Mouse (Mus musculus): Measurements from ENCODE around the gene Gstcd. TPM values are rescaled to one million over a fixed set of nuclear protein-coding genes. Genes with fewer than 3 reads are reported as not detected.
A peak's percentile ranks its signal among the peaks of the same experiment; 100 is the strongest.

Gene Gstcd
- total RNA-seq, 1 experiment = 24.2 TPM

DNA sequence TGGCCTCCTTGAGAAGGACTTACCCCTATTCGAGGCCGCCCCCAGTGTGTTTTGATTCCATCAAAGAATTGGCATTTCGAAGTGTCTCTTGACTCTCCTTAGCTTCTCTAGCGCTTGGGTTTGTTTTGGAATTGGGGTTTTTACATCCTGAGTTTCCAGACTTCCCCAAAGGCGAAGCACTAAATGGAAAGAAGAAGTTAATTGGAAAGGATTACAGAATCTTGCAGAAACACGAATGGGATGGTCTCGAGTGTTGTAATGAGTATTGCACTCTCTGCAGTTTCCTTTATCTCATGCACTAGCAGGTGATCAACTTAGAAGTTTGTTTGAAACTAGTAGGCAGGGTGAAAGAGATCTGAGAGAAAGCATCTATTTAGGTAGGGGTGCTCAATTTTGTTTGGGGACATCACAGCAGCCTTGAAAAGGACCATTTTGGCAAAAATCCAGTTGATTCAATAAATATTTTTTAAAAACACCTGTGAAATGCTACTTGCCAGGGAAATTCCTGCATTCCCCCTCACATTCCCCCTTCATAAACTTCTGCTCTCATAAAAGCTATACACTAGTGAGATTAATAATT is 531 bp upstream of the Gstcd start:
- Histone ChIP-seq H3K27ac (ENCODE audit: insufficient read depth, low read depth, low read length, poor library complexity, severe bottlenecking) (peak overlapping the region; percentile 81), H3K4me3 (ENCODE audit: insufficient read depth in 1 of 2, low read depth in 1 of 2, low read length in 2 of 2, poor library complexity in 1 of 2, severe bottlenecking in 1 of 2) (peak overlapping the region; percentile 97 to 99), H3K4me1 (ENCODE audit: control insufficient read depth in 2 of 2, insufficient read depth in 2 of 2, low read length in 2 of 2, poor library complexity in 1 of 2) (no peaks in the 10 kb centered on the region), H3K9me3 (ENCODE audit: control insufficient read depth, insufficient read depth, low read depth, low read length) (no peaks in the 10 kb centered on the region), H3K36me3 (ENCODE audit: control insufficient read depth, insufficient read depth, low read length, poor library complexity, severe bottlenecking) (no peaks in the 10 kb centered on the region; the same call in 1 of the 2 replicates), H3K9ac (ENCODE audit: insufficient read depth, low read depth, low read length, poor library complexity, severe bottlenecking) (peak overlapping the region; percentile 99)
- TF ChIP-seq MAFK (IDR thresholded peaks at IDR 0.05; ENCODE audit: insufficient read depth, low read depth, low read length) (no peak), ZC3H11A (IDR thresholded peaks at IDR 0.05; ENCODE audit: borderline replicate concordance, low read depth, low read length) (no peak), HCFC1 (IDR thresholded peaks at IDR 0.05; ENCODE audit: borderline replicate concordance, insufficient read depth, low read length) (no peak), CHD2 (IDR thresholded peaks at IDR 0.05; ENCODE audit: low read depth, low read length) (no peak), ZNF384 (IDR thresholded peaks at IDR 0.05; ENCODE audit: low read depth, low read length) (no peak)
- DNase-seq (ENCODE audit: low read depth, low spot score) = peak; percentile 16
- in situ Hi-C loops (cut with MboI; ENCODE audit: low sequenced_read_pairs in 2 of 2, unreplicated experiment in 2 of 2) = no loop called here

DNA sequence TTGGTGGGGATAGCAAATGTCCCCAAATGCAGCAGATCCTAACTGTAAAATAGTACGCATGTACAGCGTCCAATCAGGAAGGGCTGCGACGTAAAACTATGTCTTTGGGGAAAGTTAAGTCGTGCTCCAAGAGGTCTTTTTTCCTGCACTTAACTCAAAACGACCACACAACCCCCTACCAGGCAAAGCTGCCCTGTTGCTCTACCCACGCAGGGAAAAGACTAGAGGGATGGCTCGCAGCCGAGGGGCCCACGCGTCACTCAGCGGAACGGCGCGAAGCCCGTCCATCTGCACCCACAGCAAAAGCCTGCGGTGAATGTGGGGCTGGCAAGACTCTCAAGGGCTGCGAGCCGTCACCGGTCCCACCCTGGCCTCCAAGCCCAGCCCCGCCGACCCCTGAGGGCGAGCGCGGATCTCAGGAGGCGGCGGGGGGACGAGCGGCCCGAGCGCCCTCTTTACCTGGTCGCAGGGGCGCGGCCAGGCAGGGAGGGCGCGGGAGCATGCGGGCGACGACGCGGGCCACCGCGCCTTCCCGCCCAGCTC is 641 bp downstream of the Gstcd start:
- in situ Hi-C loops (cut with MboI; ENCODE audit: low sequenced_read_pairs in 2 of 2, unreplicated experiment in 2 of 2) = no loop called here
- DNase-seq (ENCODE audit: low read depth, low spot score) = peak; percentile 13
- TF ChIP-seq HCFC1 (IDR thresholded peaks at IDR 0.05; ENCODE audit: borderline replicate concordance, insufficient read depth, low read length) (no peak), MAFK (IDR thresholded peaks at IDR 0.05; ENCODE audit: insufficient read depth, low read depth, low read length) (no peak), ZNF384 (IDR thresholded peaks at IDR 0.05; ENCODE audit: low read depth, low read length) (no peak), ZC3H11A (IDR thresholded peaks at IDR 0.05; ENCODE audit: borderline replicate concordance, low read depth, low read length) (no peak)
- Histone ChIP-seq H3K4me1 (ENCODE audit: control insufficient read depth in 2 of 2, insufficient read depth in 2 of 2, low read length in 2 of 2, poor library complexity in 1 of 2) (no peaks in the 10 kb centered on the region), H3K9ac (ENCODE audit: insufficient read depth, low read depth, low read length, poor library complexity, severe bottlenecking) (peak overlapping the region; percentile 99), H3K27ac (ENCODE audit: insufficient read depth, low read depth, low read length, poor library complexity, severe bottlenecking) (peak overlapping the region; percentile 92), H3K36me3 (ENCODE audit: control insufficient read depth, insufficient read depth, low read length, poor library complexity, severe bottlenecking) (no peaks in the 10 kb centered on the region; the same call in 1 of the 2 replicates), H3K9me3 (ENCODE audit: control insufficient read depth, insufficient read depth, low read depth, low read length) (no peaks in the 10 kb centered on the region), H3K4me3 (ENCODE audit: insufficient read depth in 1 of 2, low read depth in 1 of 2, low read length in 2 of 2, poor library complexity in 1 of 2, severe bottlenecking in 1 of 2) (peak overlapping the region; percentile 97 to 99)

DNA sequence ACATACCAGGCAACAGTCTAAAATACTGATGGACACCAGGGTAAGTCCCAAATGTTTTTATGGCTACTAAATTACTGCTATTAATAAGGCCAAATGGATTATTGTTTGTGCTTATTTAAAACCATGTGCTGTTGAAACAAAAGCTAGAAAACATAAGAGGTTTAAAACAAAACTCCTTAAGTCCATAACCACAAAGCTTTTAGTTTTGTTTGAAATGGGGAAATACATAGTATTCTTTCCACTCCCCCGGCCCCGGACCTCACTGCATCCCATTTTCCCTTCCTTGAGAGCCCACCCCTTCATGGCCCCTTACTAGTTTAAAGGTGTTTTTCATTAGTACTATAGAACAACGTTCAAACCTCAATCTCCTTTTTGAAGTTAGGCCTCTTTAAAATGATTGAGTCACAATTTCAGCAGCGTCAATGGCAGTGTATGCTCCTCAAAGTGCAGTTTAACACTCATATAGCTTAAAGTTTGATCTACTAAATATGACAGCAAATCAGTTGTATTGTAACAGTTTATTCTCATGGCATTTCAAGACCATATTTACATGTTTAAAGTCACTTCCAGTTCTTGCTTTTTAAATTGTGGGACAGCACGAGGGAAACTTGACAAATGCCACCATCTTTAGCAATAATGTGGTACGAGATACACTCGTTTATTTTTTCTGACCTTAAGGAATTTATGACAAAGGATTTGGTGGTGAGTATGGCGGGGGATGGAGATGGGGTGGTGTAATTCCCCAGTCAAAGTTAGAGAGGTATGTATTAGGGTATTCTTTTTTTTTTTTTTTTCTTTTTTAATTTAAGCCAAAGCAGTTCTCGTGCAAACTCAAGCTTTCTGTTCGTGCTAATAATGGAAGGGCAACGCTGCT is 1.3 kb downstream of the Gstcd start:
- Histone ChIP-seq H3K9me3 (ENCODE audit: control insufficient read depth, insufficient read depth, low read depth, low read length) (no peaks in the 10 kb centered on the region), H3K36me3 (ENCODE audit: control insufficient read depth, insufficient read depth, low read length, poor library complexity, severe bottlenecking) (no peaks in the 10 kb centered on the region; the same call in 1 of the 2 replicates), H3K4me1 (ENCODE audit: control insufficient read depth in 2 of 2, insufficient read depth in 2 of 2, low read length in 2 of 2, poor library complexity in 1 of 2) (no peaks in the 10 kb centered on the region), H3K4me3 (ENCODE audit: insufficient read depth in 1 of 2, low read depth in 1 of 2, low read length in 2 of 2, poor library complexity in 1 of 2, severe bottlenecking in 1 of 2) (peak overlapping the region; percentile 97 to 99), H3K9ac (ENCODE audit: insufficient read depth, low read depth, low read length, poor library complexity, severe bottlenecking) (peak overlapping the region; percentile 99), H3K27ac (ENCODE audit: insufficient read depth, low read depth, low read length, poor library complexity, severe bottlenecking) (peak overlapping the region; percentile 92; the same call in 1 of the 2 replicates)
- in situ Hi-C loops (cut with MboI; ENCODE audit: low sequenced_read_pairs in 2 of 2, unreplicated experiment in 2 of 2) = no loop called here
- TF ChIP-seq HCFC1 (IDR thresholded peaks at IDR 0.05; ENCODE audit: borderline replicate concordance, insufficient read depth, low read length) (no peak), MAFK (IDR thresholded peaks at IDR 0.05; ENCODE audit: insufficient read depth, low read depth, low read length) (no peak), ZNF384 (IDR thresholded peaks at IDR 0.05; ENCODE audit: low read depth, low read length) (no peak), CHD2 (IDR thresholded peaks at IDR 0.05; ENCODE audit: low read depth, low read length) (no peak), ZC3H11A (IDR thresholded peaks at IDR 0.05; ENCODE audit: borderline replicate concordance, low read depth, low read length) (no peak)
- DNase-seq (ENCODE audit: low read depth, low spot score) = no peak

DNA sequence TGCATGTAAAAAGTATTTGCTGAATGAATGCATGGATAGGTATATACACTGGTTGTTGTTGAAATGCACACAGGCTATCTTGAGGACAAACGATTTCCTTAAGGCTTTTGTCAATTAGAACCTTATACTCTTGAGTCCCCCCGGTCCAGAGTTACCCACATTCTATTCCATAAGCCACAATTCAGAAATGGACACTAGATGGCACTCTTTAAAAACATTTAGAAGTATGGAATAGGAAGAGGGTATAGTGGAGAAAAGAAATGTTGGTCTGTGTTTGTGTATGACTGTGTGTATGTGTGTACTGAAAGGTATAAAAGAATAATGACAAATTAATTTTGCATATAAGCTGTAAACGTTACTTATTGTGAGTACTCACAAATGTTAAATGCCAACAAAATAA is 6.0 kb downstream of the Gstcd start:
- Histone ChIP-seq H3K27ac (ENCODE audit: insufficient read depth, low read depth, low read length, poor library complexity, severe bottlenecking) (no peak overlapping the region), H3K36me3 (ENCODE audit: control insufficient read depth, insufficient read depth, low read length, poor library complexity, severe bottlenecking) (peaks cover 14% of the 10 kb centered on the region), H3K4me3 (ENCODE audit: insufficient read depth in 1 of 2, low read depth in 1 of 2, low read length in 2 of 2, poor library complexity in 1 of 2, severe bottlenecking in 1 of 2) (no peak overlapping the region), H3K4me1 (ENCODE audit: control insufficient read depth in 2 of 2, insufficient read depth in 2 of 2, low read length in 2 of 2, poor library complexity in 1 of 2) (peaks cover 0 to 5% of the 10 kb centered on the region in 2 experiments; a peak in 2 of 4 replicates), H3K9me3 (ENCODE audit: control insufficient read depth, insufficient read depth, low read depth, low read length) (no peaks in the 10 kb centered on the region), H3K9ac (ENCODE audit: insufficient read depth, low read depth, low read length, poor library complexity, severe bottlenecking) (no peak overlapping the region)
- no peak for DNase-seq (ENCODE audit: low read depth, low spot score)
- no peak for TF ChIP-seq CHD2 (IDR thresholded peaks at IDR 0.05; ENCODE audit: low read depth, low read length)
- TF ChIP-seq MAFK (IDR thresholded peaks at IDR 0.05; ENCODE audit: insufficient read depth, low read depth, low read length) = no peak
- no peak for TF ChIP-seq ZNF384 (IDR thresholded peaks at IDR 0.05; ENCODE audit: low read depth, low read length)
- no peak for TF ChIP-seq ZC3H11A (IDR thresholded peaks at IDR 0.05; ENCODE audit: borderline replicate concordance, low read depth, low read length)
- no peak for TF ChIP-seq HCFC1 (IDR thresholded peaks at IDR 0.05; ENCODE audit: borderline replicate concordance, insufficient read depth, low read length)
- in situ Hi-C loops (cut with MboI; ENCODE audit: low sequenced_read_pairs in 2 of 2, unreplicated experiment in 2 of 2) = no loop called here
